In the genomic region with DNA sequence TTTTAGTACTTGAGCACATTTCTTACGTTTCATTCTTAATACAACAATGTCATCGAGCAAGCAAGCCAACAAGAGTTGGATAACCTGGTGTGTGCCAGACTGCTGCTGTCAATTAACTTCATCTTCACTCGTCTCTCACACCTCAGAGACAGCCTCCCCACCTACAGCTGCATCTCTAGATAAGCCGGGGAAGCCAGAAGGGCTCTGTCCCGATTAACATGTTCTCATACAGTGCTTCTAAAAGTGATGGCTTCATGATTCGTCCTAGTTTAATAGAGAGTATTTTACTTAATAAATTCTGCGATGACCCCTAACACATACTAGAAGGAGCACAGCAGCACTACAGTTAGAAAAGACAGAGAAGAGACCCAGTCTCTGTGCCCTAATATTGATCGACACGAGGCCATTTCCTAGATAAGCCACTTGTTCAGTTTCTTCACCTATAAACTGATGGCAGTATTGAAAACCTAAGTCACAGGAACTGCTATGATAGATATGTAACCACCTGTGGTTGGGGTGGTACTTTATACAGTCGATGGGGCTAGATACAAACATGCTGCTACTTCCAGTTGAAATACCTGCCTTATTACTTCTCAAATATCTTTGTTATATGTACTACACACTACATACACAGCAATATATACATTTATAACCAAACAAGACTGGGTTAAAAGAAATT, we compare ENCODE assay signal across 28 mouse cellular contexts. TPM values are rescaled to one million over a fixed set of nuclear protein-coding genes. Genes with fewer than 3 reads are reported as not detected.
DNase-seq lines count a peak whose midpoint lies in the region; ATAC-seq and TF ChIP-seq lines count a peak whose summit lies in the region.
"Had no signal": no experiment of that assay in that cellular context is flagged by ENCODE, and none has a peak within 500 bp of the region (broad histone marks: within the 10 kb centered on the region; RNA-seq: fewer than 3 reads in every experiment).

No protein-coding gene starts in this region.

- H3K27ac ChIP-seq in heart, embryonic 11.5 days (ENCODE audit: low read depth, low read length): no peak overlapping the region
- H3K27ac ChIP-seq in intestine, postnatal 0 days (ENCODE audit: low read depth, low read length): peak overlapping the region; percentile 4; the same call in 1 of the 2 replicates
- peak overlapping the region; percentile 93 for H3K27ac ChIP-seq in liver, embryonic 15.5 days (replicated peaks)
- H3K27ac ChIP-seq in layer of hippocampus, adult 2 months: no peak overlapping the region
- H3K27ac ChIP-seq: embryonic facial prominence, embryonic 15.5 days; heart, embryonic 15.5 days; hindbrain, embryonic 13.5 days; limb, embryonic 13.5 days; midbrain, embryonic 15.5 days; neural tube, embryonic 12.5 days had no signal

- H3K4me3 ChIP-seq in heart, embryonic 11.5 days (ENCODE audit: low read depth, low read length): no peak overlapping the region
- H3K4me3 ChIP-seq in intestine, postnatal 0 days (ENCODE audit: low read depth, low read length): no peak overlapping the region
- H3K4me3 ChIP-seq in liver, embryonic 15.5 days (replicated peaks): peak overlapping the region; percentile 19
- H3K4me3 ChIP-seq in layer of hippocampus, adult 2 months: no peak overlapping the region
- H3K4me3 ChIP-seq: embryonic facial prominence, embryonic 15.5 days; heart, embryonic 15.5 days; hindbrain, embryonic 13.5 days; limb, embryonic 13.5 days; midbrain, embryonic 15.5 days; neural tube, embryonic 12.5 days had no signal

- H3K4me1 ChIP-seq in heart, embryonic 11.5 days (ENCODE audit: control insufficient read depth, insufficient read depth, low read length): no peaks in the 10 kb centered on the region
- no peaks in the 10 kb centered on the region for H3K4me1 ChIP-seq in intestine, postnatal 0 days (replicated peaks; ENCODE audit: control insufficient read depth, insufficient read depth, low read length)
- H3K4me1 ChIP-seq in liver, embryonic 15.5 days (replicated peaks): peaks cover 35% of the 10 kb centered on the region
- H3K4me1 ChIP-seq: embryonic facial prominence, embryonic 15.5 days; heart, embryonic 15.5 days; hindbrain, embryonic 13.5 days; limb, embryonic 13.5 days; midbrain, embryonic 15.5 days; neural tube, embryonic 12.5 days had no signal

- H3K36me3 ChIP-seq in heart, embryonic 11.5 days (ENCODE audit: control insufficient read depth, insufficient read depth, low read length): peaks cover 52% of the 10 kb centered on the region
- peaks cover 74% of the 10 kb centered on the region for H3K36me3 ChIP-seq in intestine, postnatal 0 days (ENCODE audit: control insufficient read depth, insufficient read depth)
- H3K36me3 ChIP-seq in liver, embryonic 15.5 days (replicated peaks): peaks cover 91% of the 10 kb centered on the region

- no peaks in the 10 kb centered on the region for H3K27me3 ChIP-seq in heart, embryonic 11.5 days (ENCODE audit: control insufficient read depth, insufficient read depth, low read length)
- H3K27me3 ChIP-seq in intestine, postnatal 0 days (replicated peaks; ENCODE audit: control insufficient read depth, insufficient read depth, low read length): no peaks in the 10 kb centered on the region
- H3K27me3 ChIP-seq in liver, embryonic 15.5 days: no peaks in the 10 kb centered on the region
- H3K27me3 ChIP-seq: embryonic facial prominence, embryonic 15.5 days; heart, embryonic 15.5 days; hindbrain, embryonic 13.5 days; limb, embryonic 13.5 days; midbrain, embryonic 15.5 days; neural tube, embryonic 12.5 days had no signal

- H3K9me3 ChIP-seq in heart, embryonic 11.5 days (replicated peaks; ENCODE audit: control insufficient read depth, low read length): no peaks in the 10 kb centered on the region
- H3K9me3 ChIP-seq in intestine, postnatal 0 days (ENCODE audit: control insufficient read depth): no peaks in the 10 kb centered on the region
- no peaks in the 10 kb centered on the region for H3K9me3 ChIP-seq in liver, embryonic 15.5 days (replicated peaks)
- H3K9me3 ChIP-seq: embryonic facial prominence, embryonic 15.5 days; heart, embryonic 15.5 days; hindbrain, embryonic 13.5 days; limb, embryonic 13.5 days; midbrain, embryonic 15.5 days; neural tube, embryonic 12.5 days had no signal

- H3K9ac ChIP-seq in heart, embryonic 11.5 days (ENCODE audit: low read depth, low read length): no peak overlapping the region
- no peak overlapping the region for H3K9ac ChIP-seq in intestine, postnatal 0 days (ENCODE audit: low read depth, low read length)
- peak overlapping the region; percentile 26; the same call in 1 of the 2 replicates for H3K9ac ChIP-seq in liver, embryonic 15.5 days
- H3K9ac ChIP-seq: embryonic facial prominence, embryonic 15.5 days; forebrain, postnatal 0 days; heart, embryonic 15.5 days; hindbrain, embryonic 13.5 days; limb, embryonic 13.5 days; lung, embryonic 14.5 days; midbrain, embryonic 15.5 days; neural tube, embryonic 12.5 days had no signal

- no peak overlapping the region for H3K4me2 ChIP-seq in heart, embryonic 11.5 days
- no peak overlapping the region for H3K4me2 ChIP-seq in intestine, postnatal 0 days (replicated peaks; ENCODE audit: low read depth)
- peak overlapping the region; percentile 57 for H3K4me2 ChIP-seq in liver, embryonic 15.5 days
- H3K4me2 ChIP-seq: embryonic facial prominence, embryonic 15.5 days; heart, embryonic 15.5 days; hindbrain, embryonic 13.5 days; limb, embryonic 13.5 days; lung, embryonic 14.5 days; midbrain, embryonic 15.5 days; neural tube, embryonic 12.5 days had no signal

- no peak for TF ChIP-seq CTCF in intestine, postnatal 0 days (IDR thresholded peaks at IDR 0.05; ENCODE audit: low read depth)
- TF ChIP-seq CTCF in layer of hippocampus, adult 2 months (conservative IDR thresholded peaks at IDR 0.05): no peak

- 79% methylated on average over 10 of the region's 10 CpGs for WGBS in heart, embryonic 11.5 days (ENCODE audit: insufficient replicate concordance)
- WGBS in intestine, postnatal 0 days: 89% methylated on average over 10 of the region's 10 CpGs
- WGBS in liver, embryonic 15.5 days (ENCODE audit: insufficient replicate concordance): 35% methylated on average over 10 of the region's 10 CpGs

- DNase-seq in heart, adult 11 months: peak; percentile 28
- peak; percentile 70 for DNase-seq in c-Kit-negative CD71-positive TER-119-positive erythroid progenitor cells, embryonic 14.5 days (ENCODE audit: low read depth, low spot score)
- no peak for DNase-seq in layer of hippocampus, adult 2 months (ENCODE audit: low spot score in 2 of 2)
- no peak for DNase-seq in ovary, postnatal 10 days (ENCODE audit: low spot score)
- no peak for DNase-seq in kidney, adult 8-10 months
- DNase-seq: adrenal gland, postnatal 14 days; cerebellum, adult 11 months; cerebellum, adult 9-11 months; forebrain, postnatal 0 days; gastrocnemius, postnatal 25 days; heart, postnatal 36 days; kidney, adult 9 months; kidney, postnatal 14 days; layer of hippocampus, postnatal 36 days; lung, embryonic 14.5 days had no signal

- no peak for ATAC-seq in heart, embryonic 11.5 days (replicated peaks; ENCODE audit: insufficient number of reproducible peaks, low FRiP score, low TSS enrichment)
- ATAC-seq in intestine, postnatal 0 days: no peak
- ATAC-seq in liver, embryonic 15.5 days (ENCODE audit: insufficient read depth): peak; percentile 99
- ATAC-seq: forebrain, postnatal 0 days; midbrain, embryonic 15.5 days had no signal

RNA-seq across cellular contexts. Expression of a gene that starts 8.5 kb away (rescaled TPM):
- polyA plus RNA-seq in heart, embryonic 11.5 days (2014; fragmentation: Nextera tagmentation; extraction: Ambion mirVana): not detected in 2 replicates
- polyA plus RNA-seq in intestine, postnatal 0 days (2015; fragmentation: Nextera tagmentation; extraction: Ambion mirVana): 92.5 and 139 TPM in 2 replicates
- 0.15 TPM in 1 of 2 replicates, not detected in the other for polyA plus RNA-seq in liver, embryonic 15.5 days (2015; fragmentation: Nextera tagmentation; extraction: Ambion mirVana)
- total RNA-seq in layer of hippocampus, adult 2 months (2021): not detected
- total RNA-seq: adrenal gland, postnatal 14 days; common myeloid progenitor, adult 5-6 weeks; forebrain, postnatal 0 days; gastrocnemius, postnatal 25 days; layer of hippocampus, adult 18-20 months; layer of hippocampus, postnatal 36 days; left cerebral cortex, postnatal 25 days had no signal
- polyA plus RNA-seq: embryonic facial prominence, embryonic 15.5 days; forebrain, postnatal 0 days; heart, embryonic 15.5 days; neural tube, embryonic 12.5 days; testis, adult 2 months had no signal

RNA-seq across cellular contexts. Expression of a gene that starts 31.6 kb away (rescaled TPM):
- 77.9 and 79.4 TPM in 2 replicates for polyA plus RNA-seq in heart, embryonic 11.5 days (2014; fragmentation: Nextera tagmentation; extraction: Ambion mirVana)
- 52.4 and 60.1 TPM in 2 replicates for polyA plus RNA-seq in intestine, postnatal 0 days (2015; fragmentation: Nextera tagmentation; extraction: Ambion mirVana)
- 35.5 and 36.8 TPM in 2 replicates for polyA plus RNA-seq in liver, embryonic 15.5 days (2015; fragmentation: Nextera tagmentation; extraction: Ambion mirVana)
- total RNA-seq in layer of hippocampus, adult 2 months (2021): 100 to 1,000 TPM; 115 to 132 TPM

RNA-seq across cellular contexts. Expression of a gene that starts 37.6 kb away (rescaled TPM):
- 34.3 and 34.9 TPM in 2 replicates for polyA plus RNA-seq in heart, embryonic 11.5 days (2014; fragmentation: Nextera tagmentation; extraction: Ambion mirVana)
- polyA plus RNA-seq in intestine, postnatal 0 days (2015; fragmentation: Nextera tagmentation; extraction: Ambion mirVana): 18.0 and 19.6 TPM in 2 replicates
- polyA plus RNA-seq in liver, embryonic 15.5 days (2015; fragmentation: Nextera tagmentation; extraction: Ambion mirVana): 7.4 and 9.0 TPM in 2 replicates
- total RNA-seq in layer of hippocampus, adult 2 months (2021): 100 to 1,000 TPM; 113 to 119 TPM

RNA-seq across cellular contexts. Expression of a gene that starts 44.4 kb away (rescaled TPM):
- polyA plus RNA-seq in heart, embryonic 11.5 days (2014; fragmentation: Nextera tagmentation; extraction: Ambion mirVana): 1.1 and 1.8 TPM in 2 replicates
- polyA plus RNA-seq in intestine, postnatal 0 days (2015; fragmentation: Nextera tagmentation; extraction: Ambion mirVana): 0.50 and 0.66 TPM in 2 replicates
- 0.15 TPM in 2 replicates for polyA plus RNA-seq in liver, embryonic 15.5 days (2015; fragmentation: Nextera tagmentation; extraction: Ambion mirVana)
- total RNA-seq in layer of hippocampus, adult 2 months (2021): under 1 TPM; 0.49 to 0.72 TPM

Comparison
In these comparisons a context has a peak if more than half of its experiments do, and no peak if none do; other contexts are left out.
1. DNase-seq: peak in heart, adult 11 months (single experiment) and c-Kit-negative CD71-positive TER-119-positive erythroid progenitor cells, embryonic 14.5 days (single experiment); none in layer of hippocampus, adult 2 months (0 of 2), ovary, postnatal 10 days (single experiment) and kidney, adult 8-10 months (0 of 2).
2. H3K27ac ChIP-seq: peak in intestine, postnatal 0 days (single experiment) and liver, embryonic 15.5 days (single experiment); none in heart, embryonic 11.5 days (single experiment) and layer of hippocampus, adult 2 months (single experiment).
3. RNA of a gene that starts 8.5 kb away (polyA plus RNA-seq): 92.5 to 139 TPM in intestine, postnatal 0 days; not detected in heart, embryonic 11.5 days and 0.15 TPM in liver, embryonic 15.5 days; every median in the first group is over 10 times any median in the second.